Mouse (Mus musculus) heart, postnatal 0 days (tissue): Measurements from ENCODE around the gene Urad.

ENCODE experiments used
- CTCF ChIP-seq: IDR thresholded peaks from 2 replicates; pipeline ENCODE4 v1.5.1; 2016; ENCODE audit warnings: antibody characterized with exemption, control low read depth, low read depth
- EP300 ChIP-seq: IDR thresholded peaks from 2 replicates; pipeline ENCODE4 v1.6.1; 2016; ENCODE audit warnings: antibody characterized with exemption, low read depth

DNA sequence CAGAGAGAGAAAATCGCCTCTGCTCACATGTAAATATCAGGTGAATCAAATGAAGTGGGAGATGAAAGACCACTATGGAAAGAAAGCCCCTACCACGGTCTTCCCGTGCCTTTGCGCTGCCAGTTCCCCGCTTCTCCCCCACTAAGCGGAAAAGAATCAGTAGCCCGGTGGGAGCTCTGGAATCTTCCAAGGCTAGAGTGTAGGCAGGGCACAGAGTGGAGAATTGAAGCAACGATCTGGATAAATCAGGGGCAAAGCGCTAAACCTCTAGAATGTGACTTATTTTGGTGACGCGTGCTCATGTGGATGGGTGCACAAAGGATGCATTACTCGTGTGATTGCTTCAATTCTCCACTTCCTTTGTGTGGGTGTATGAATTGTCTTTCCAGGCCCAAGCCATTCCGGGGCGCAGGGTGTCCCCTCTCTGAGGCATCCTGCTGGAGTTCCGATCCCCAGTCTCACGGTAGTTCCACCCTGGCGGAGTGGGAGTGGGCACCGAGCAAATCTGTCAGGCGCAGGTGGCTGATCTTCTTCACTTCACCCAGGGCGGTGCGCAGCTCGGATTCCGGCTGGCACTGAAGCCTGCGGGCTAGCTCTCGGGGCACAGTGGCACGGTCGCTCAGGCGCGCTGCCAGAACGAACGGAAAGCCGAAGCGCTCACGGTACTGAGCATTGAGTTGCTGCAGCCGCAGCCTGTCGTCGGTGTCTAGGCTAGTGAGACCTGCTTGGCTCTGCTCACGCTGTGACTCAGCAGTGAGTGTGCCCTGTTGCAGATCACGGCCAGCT lies 7.4 kb downstream of the Urad start:
- TF ChIP-seq CTCF (no peak), EP300 (no peak)
